Mouse (Mus musculus): ENCODE results near the gene Gm5129. TPM values are rescaled to one million over a fixed set of nuclear protein-coding genes. Genes with fewer than 3 reads are reported as not detected.

Gm5129 gene
- total and polyA plus RNA-seq, 3 experiments, result not detected

GRCm38 (mm10) chr5:29740651-29741050 is 4.9 kb upstream of the Gm5129 start:
- H3K36me3 ChIP-seq (ENCODE audit: control insufficient read depth in 1 of 2, insufficient read depth in 2 of 2, low read length in 2 of 2), result peaks cover 20 to 22% of the 10 kb centered on the region in 2 experiments
- H3K9ac ChIP-seq (ENCODE audit: control insufficient read depth, low read depth, low read length, poor library complexity, severe bottlenecking), result no peak overlapping the region
- H3K4me3 ChIP-seq (ENCODE audit: control insufficient read depth in 1 of 2, insufficient read depth in 1 of 2, low read depth in 2 of 2, low read length in 2 of 2), result no peak overlapping the region
- DNase-seq (ENCODE audit: low read depth, low spot score), result no peak
- H3K9me3 ChIP-seq (replicated peaks; ENCODE audit: insufficient read depth, low read length), result no peaks in the 10 kb centered on the region
- H3K4me1 ChIP-seq (ENCODE audit: control insufficient read depth in 1 of 2, insufficient read depth in 2 of 2, low read length in 2 of 2), result peaks cover 5 to 14% of the 10 kb centered on the region in 2 experiments
- no peak for TF ChIP-seq NELFE (IDR thresholded peaks at IDR 0.05; ENCODE audit: low read depth, low read length)
- no peak for TF ChIP-seq TCF12 (IDR thresholded peaks at IDR 0.05; ENCODE audit: low read depth, low read length)
- TF ChIP-seq ZKSCAN1 (IDR thresholded peaks at IDR 0.05; ENCODE audit: low read depth, low read length), result no peak
- no peak for TF ChIP-seq UBTF (IDR thresholded peaks at IDR 0.05; ENCODE audit: borderline replicate concordance, insufficient read depth, low read depth, low read length)
- H3K79me2 ChIP-seq (ENCODE audit: control insufficient read depth, insufficient read depth, low read length, poor library complexity), result peaks cover 82% of the 10 kb centered on the region
- no peaks in the 10 kb centered on the region for H3K27me3 ChIP-seq (ENCODE audit: control insufficient read depth in 1 of 2, insufficient read depth in 2 of 2, low read length in 2 of 2)
- no peak overlapping the region for H3K27ac ChIP-seq (ENCODE audit: control insufficient read depth, low read depth, low read length)

- Histone ChIP-seq H3K4me1 (ENCODE audit: control insufficient read depth in 1 of 2, insufficient read depth in 2 of 2, low read length in 2 of 2) (peaks cover 1 to 21% of the 10 kb centered on the region in 2 experiments; a peak in 3 of 4 replicates), H3K4me3 (ENCODE audit: control insufficient read depth in 1 of 2, insufficient read depth in 1 of 2, low read depth in 2 of 2, low read length in 2 of 2) (no peak overlapping the region), H3K27me3 (ENCODE audit: control insufficient read depth in 1 of 2, insufficient read depth in 2 of 2, low read length in 2 of 2) (no peaks in the 10 kb centered on the region), H3K9me3 (replicated peaks; ENCODE audit: insufficient read depth, low read length) (no peaks in the 10 kb centered on the region), H3K79me2 (ENCODE audit: control insufficient read depth, insufficient read depth, low read length, poor library complexity) (peaks cover 65% of the 10 kb centered on the region), H3K9ac (ENCODE audit: control insufficient read depth, low read depth, low read length, poor library complexity, severe bottlenecking) (no peak overlapping the region), H3K36me3 (ENCODE audit: control insufficient read depth in 1 of 2, insufficient read depth in 2 of 2, low read length in 2 of 2) (peaks cover 11 to 23% of the 10 kb centered on the region in 2 experiments), H3K27ac (ENCODE audit: control insufficient read depth, low read depth, low read length) (no peak overlapping the region)
- no peak for TF ChIP-seq TAL1 (IDR thresholded peaks at IDR 0.05; ENCODE audit: low read length)
- no peak for TF ChIP-seq RCOR1 (IDR thresholded peaks at IDR 0.05; ENCODE audit: low read depth, low read length)
- TF ChIP-seq SIN3A (IDR thresholded peaks at IDR 0.05; ENCODE audit: low read length), result no peak
- no peak for TF ChIP-seq USF1 (IDR thresholded peaks at IDR 0.05; ENCODE audit: low read depth, low read length)
- TF ChIP-seq MAFK (IDR thresholded peaks at IDR 0.05; ENCODE audit: borderline replicate concordance, low read depth, low read length), result no peak
- TF ChIP-seq POLR2AphosphoS5 (IDR thresholded peaks at IDR 0.05; ENCODE audit: borderline replicate concordance, low read depth, low read length), result no peak
- no peak for TF ChIP-seq CHD1 (IDR thresholded peaks at IDR 0.05; ENCODE audit: low read depth, low read length)
- TF ChIP-seq ETS1 (IDR thresholded peaks at IDR 0.05; ENCODE audit: low read depth, low read length), result no peak
- no peak for TF ChIP-seq JUND (IDR thresholded peaks at IDR 0.05; ENCODE audit: low read depth, low read length)
- no peak for TF ChIP-seq MXI1 (IDR thresholded peaks at IDR 0.05; ENCODE audit: low read depth, low read length)
- TF ChIP-seq ELF1 (IDR thresholded peaks at IDR 0.05; ENCODE audit: low read depth, low read length), result no peak
- no peak for DNase-seq (ENCODE audit: low read depth, low spot score)
Observed at GRCm38 (mm10) chr5:29738076-29738475, 2.3 kb upstream of the Gm5129 start.

- H3K4me1 ChIP-seq (ENCODE audit: control insufficient read depth in 1 of 2, insufficient read depth in 2 of 2, low read length in 2 of 2), result peaks cover 1 to 21% of the 10 kb centered on the region in 2 experiments; a peak in 3 of 4 replicates
- H3K79me2 ChIP-seq (ENCODE audit: control insufficient read depth, insufficient read depth, low read length, poor library complexity), result peaks cover 60% of the 10 kb centered on the region
- H3K36me3 ChIP-seq (ENCODE audit: control insufficient read depth in 1 of 2, insufficient read depth in 2 of 2, low read length in 2 of 2), result peaks cover 9 to 22% of the 10 kb centered on the region in 2 experiments
- no peaks in the 10 kb centered on the region for H3K27me3 ChIP-seq (ENCODE audit: control insufficient read depth in 1 of 2, insufficient read depth in 2 of 2, low read length in 2 of 2)
- H3K27ac ChIP-seq (ENCODE audit: control insufficient read depth, low read depth, low read length), result no peak overlapping the region
- H3K4me3 ChIP-seq (ENCODE audit: control insufficient read depth in 1 of 2, insufficient read depth in 1 of 2, low read depth in 2 of 2, low read length in 2 of 2), result peak overlapping the region in 1 of 2 experiments; percentile 77; a peak in 2 of 4 replicates
- H3K9ac ChIP-seq (ENCODE audit: control insufficient read depth, low read depth, low read length, poor library complexity, severe bottlenecking), result peak overlapping the region; percentile 90; the same call in 1 of the 2 replicates
- TF ChIP-seq UBTF (IDR thresholded peaks at IDR 0.05; ENCODE audit: borderline replicate concordance, insufficient read depth, low read depth, low read length) (no peak), SIN3A (IDR thresholded peaks at IDR 0.05; ENCODE audit: low read length) (no peak), E2F4 (IDR thresholded peaks at IDR 0.05; ENCODE audit: borderline replicate concordance, low read depth, low read length) (no peak)
- no peak for DNase-seq (ENCODE audit: low read depth, low spot score)
- H3K9me3 ChIP-seq (replicated peaks; ENCODE audit: insufficient read depth, low read length), result no peaks in the 10 kb centered on the region
Observed at GRCm38 (mm10) chr5:29737471-29737870, 1.7 kb upstream of the Gm5129 start.

Measured in MEL (cell line).